Mouse (Mus musculus) stomach, adult 2 months (tissue): Measurements from ENCODE around the gene Baz2b. TPM values are rescaled to one million over a fixed set of nuclear protein-coding genes. Genes with fewer than 3 reads are reported as not detected.

Experiments used
- polyA plus RNA-seq: library from polyadenylated mRNA; depleted of rRNA; stranded (reverse); fragments of >200 nt; gene quantifications from 2 replicates; pipeline ENCODE4 v1.2.3, GENCODE M21; 2012; rRNA removed

The Baz2b gene
- 1.6 and 4.3 TPM in 2 replicates for polyA plus RNA-seq

DNA sequence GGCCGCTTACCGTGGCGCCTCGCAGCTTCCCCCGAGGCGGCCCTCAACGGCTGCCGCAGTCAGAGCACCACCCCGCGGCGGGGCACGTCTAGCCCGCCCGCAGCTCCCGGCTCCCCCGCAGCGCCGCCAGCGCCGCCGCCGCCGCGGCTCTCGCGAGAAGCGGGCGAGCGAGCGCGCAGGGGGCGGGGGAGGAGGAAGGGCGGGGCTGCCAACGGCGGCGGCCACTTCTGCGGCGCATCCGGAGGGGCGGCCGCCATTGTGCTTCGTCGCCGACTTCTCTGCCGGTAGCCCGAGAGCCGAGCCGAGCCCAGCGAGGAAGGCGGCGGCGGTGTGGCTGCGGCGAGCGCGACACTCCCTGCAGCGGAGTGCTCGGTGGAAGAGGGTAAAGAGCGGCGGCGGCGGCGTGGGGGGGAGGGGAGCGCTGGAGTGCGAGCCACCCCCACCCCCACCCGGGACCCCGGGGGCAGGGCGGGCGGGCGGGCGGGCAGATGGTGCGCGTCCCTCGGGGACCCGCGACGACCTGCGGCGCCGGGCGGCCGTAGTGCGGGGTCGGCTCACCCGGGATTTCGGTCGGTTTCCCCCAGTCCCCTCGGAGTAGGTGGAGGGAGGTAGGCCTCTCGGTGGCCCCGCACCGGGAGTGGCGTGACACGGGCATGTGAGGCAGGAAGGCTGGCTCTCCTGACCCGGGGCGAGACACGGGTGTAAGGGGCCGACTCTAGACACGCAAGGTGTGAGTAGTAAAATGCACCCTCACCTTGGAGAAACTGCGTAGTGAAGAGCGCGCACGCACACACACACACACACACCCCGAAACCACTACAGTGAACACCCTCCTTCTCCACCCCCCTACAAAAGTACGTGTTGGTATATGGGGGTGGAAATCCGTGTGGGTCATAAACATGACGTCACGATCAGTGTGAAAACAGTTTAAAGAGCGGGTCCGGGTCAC lies at the start of gene Baz2b, which contains the start of gene March7:
TSS of gene Baz2b (minus strand) at position 137 of the 949 bp plus-strand sequence.
TSS of gene March7 (plus strand) at position 185 of the 949 bp plus-strand sequence.

DNA sequence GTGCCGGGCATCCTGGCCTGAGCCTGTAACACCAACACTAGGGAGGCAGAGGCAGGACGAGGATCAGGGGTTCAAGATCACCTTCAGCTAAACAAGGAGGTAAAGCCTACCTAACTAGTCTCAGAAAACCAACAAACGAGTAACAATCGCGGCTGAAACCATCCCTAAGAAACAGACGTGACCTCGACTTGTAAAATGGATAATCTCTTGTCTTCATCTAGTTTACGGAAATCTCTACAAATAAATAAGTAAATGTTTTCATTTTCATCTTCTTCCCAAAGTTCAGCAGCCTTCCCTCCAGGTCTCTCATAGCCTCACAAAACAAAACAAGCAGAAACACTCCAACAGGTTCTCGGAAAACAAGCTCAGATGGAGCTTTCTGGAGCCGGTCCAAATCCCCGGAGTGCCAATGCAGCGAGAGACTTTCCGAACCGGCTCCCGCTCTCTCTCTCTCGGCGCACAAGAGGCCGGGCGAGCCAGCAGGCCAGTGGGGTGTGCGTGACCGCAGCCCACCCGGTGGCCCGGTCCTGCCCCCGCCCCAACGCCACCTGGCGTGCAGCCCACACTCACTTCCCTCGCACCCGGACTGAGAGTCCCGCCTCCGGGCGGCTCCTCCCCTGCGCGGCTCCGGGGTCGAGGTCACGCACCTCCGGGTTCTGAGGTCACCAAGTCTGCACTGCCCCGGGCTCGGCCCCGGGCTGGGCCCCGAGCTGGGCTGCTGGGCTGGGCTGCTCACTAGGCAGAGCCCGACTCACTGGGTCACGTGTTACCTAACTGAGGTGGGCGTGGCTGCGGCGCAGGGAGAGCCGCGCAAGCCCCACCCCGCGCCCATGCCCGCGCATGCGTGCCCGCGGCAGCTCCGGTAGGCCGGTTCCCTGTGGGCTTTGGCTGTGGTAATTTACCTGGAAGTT lies 327.6 kb downstream of the Baz2b start, which contains the start of gene Wdsub1:
TSS of gene Wdsub1 (minus strand) at position 761 of the 911 bp plus-strand sequence.

Other genes starting within 250 kb of the Baz2b start
- gene March7, start within 50 bp of the Baz2b start, polyA plus RNA-seq, result 1.4 and 2.1 TPM in 2 replicates
- gene Cd302, start 74.6 kb upstream of the Baz2b start, polyA plus RNA-seq, result 4.6 and 7.6 TPM in 2 replicates
- 0.09 and 0.16 TPM in 2 replicates for gene Ly75, start 173.5 kb upstream of the Baz2b start, polyA plus RNA-seq